ENCODE assay signal across 12 mouse cellular contexts in genomic region chr7:79710831-79711230, GRCm38 (mm10). TPM values are rescaled to one million over a fixed set of nuclear protein-coding genes. Genes with fewer than 3 reads are reported as not detected.
DNase-seq lines count a peak whose midpoint lies in the region; ATAC-seq and TF ChIP-seq lines count a peak whose summit lies in the region.
"Had no signal": no experiment of that assay in that cellular context is flagged by ENCODE, and none has a peak within 500 bp of the region (broad histone marks: within the 10 kb centered on the region; RNA-seq: fewer than 3 reads in every experiment).

No protein-coding gene starts in this region.

- no peak overlapping the region for H3K4me3 ChIP-seq in lung, embryonic 15.5 days
- peak overlapping the region; percentile 45 for H3K4me3 ChIP-seq in hindbrain, embryonic 14.5 days (replicated peaks; ENCODE audit: low read length)
- H3K4me3 ChIP-seq in olfactory bulb, adult 2 months (ENCODE audit: insufficient read depth, low read depth, low read length), result peak overlapping the region; percentile 55

- H3K9ac ChIP-seq in lung, embryonic 15.5 days, result no peak overlapping the region
- peak overlapping the region; percentile 62 for H3K9ac ChIP-seq in hindbrain, embryonic 14.5 days

- H3K27ac ChIP-seq in lung, embryonic 15.5 days, result no peak overlapping the region
- peak overlapping the region; percentile 57 for H3K27ac ChIP-seq in hindbrain, embryonic 14.5 days
- peak overlapping the region; percentile 46; the same call in 1 of the 2 replicates for H3K27ac ChIP-seq in olfactory bulb, adult 2 months (ENCODE audit: insufficient read depth, low read depth, low read length)

- H3K4me1 ChIP-seq in lung, embryonic 15.5 days, result peaks cover 13% of the 10 kb centered on the region
- H3K4me1 ChIP-seq in hindbrain, embryonic 14.5 days (replicated peaks; ENCODE audit: control insufficient read depth, insufficient read depth, low read length), result peaks cover 9% of the 10 kb centered on the region; the same call in 1 of the 2 replicates
- peaks cover 28% of the 10 kb centered on the region for H3K4me1 ChIP-seq in olfactory bulb, adult 2 months (ENCODE audit: control insufficient read depth, insufficient read depth, low read length)

- peaks cover 18% of the 10 kb centered on the region for H3K36me3 ChIP-seq in lung, embryonic 15.5 days
- H3K36me3 ChIP-seq in hindbrain, embryonic 14.5 days (replicated peaks; ENCODE audit: control insufficient read depth, insufficient read depth), result no peaks in the 10 kb centered on the region

- no peak for TF ChIP-seq POLR2A in olfactory bulb, adult 2 months (IDR thresholded peaks at IDR 0.05; ENCODE audit: insufficient read depth, low read depth, low read length)

- no peak for ATAC-seq in lung, embryonic 15.5 days (ENCODE audit: borderline replicate concordance, extremely low read depth, low FRiP score, low TSS enrichment)
- ATAC-seq in hindbrain, embryonic 14.5 days (ENCODE audit: low FRiP score), result no peak
- ATAC-seq: activated CD4-positive, CD25-positive, alpha-beta regulatory T cell, adult 4 months had no signal

- H3K9me3 ChIP-seq in lung, embryonic 15.5 days, result no peaks in the 10 kb centered on the region
- no peaks in the 10 kb centered on the region for H3K9me3 ChIP-seq in hindbrain, embryonic 14.5 days (ENCODE audit: control insufficient read depth, low read length)

- H3K27me3 ChIP-seq in lung, embryonic 15.5 days, result 0 out of 2 replicates have a peak, but pooled peaks cover 16% of the 10 kb centered on the region
- 0 out of 2 replicates have a peak, but pooled peaks cover 8% of the 10 kb centered on the region for H3K27me3 ChIP-seq in hindbrain, embryonic 14.5 days (ENCODE audit: control insufficient read depth, insufficient read depth, low read length)

- H3K4me2 ChIP-seq in lung, embryonic 15.5 days, result peak overlapping the region; percentile 82
- H3K4me2 ChIP-seq in hindbrain, embryonic 14.5 days (replicated peaks), result peak overlapping the region; percentile 69

- WGBS in lung, embryonic 15.5 days, result 45% methylated on average over 17 of the region's 17 CpGs
- WGBS in hindbrain, embryonic 14.5 days, result 28% methylated on average over 15 of the region's 17 CpGs
- 43% methylated on average over 17 of the region's 17 CpGs for WGBS in olfactory bulb, adult 2 months

- peak; percentile 19 for DNase-seq in embryo, embryonic 10.5 days (ENCODE audit: low spot score)
- no peak for DNase-seq in embryo, embryonic 11 days
- DNase-seq in lung, adult 18-20 months, result no peak
- DNase-seq in hindbrain, embryonic 14.5 days (ENCODE audit: low spot score), result peak; percentile 28
- no peak for DNase-seq in spleen, postnatal 4 days (ENCODE audit: low spot score in 2 of 2)
- DNase-seq in layer of hippocampus, postnatal 10 days (ENCODE audit: low spot score in 2 of 2), result no peak

- TF ChIP-seq CTCF in olfactory bulb, adult 2 months (IDR thresholded peaks at IDR 0.05; ENCODE audit: insufficient read depth, low read depth, low read length), result no peak

RNA-seq across cellular contexts. Expression of gene Kif7, which starts 4.7 kb away (rescaled TPM):
- 5.0 TPM in 2 replicates for polyA plus RNA-seq in lung, embryonic 15.5 days (2015; fragmentation: Nextera tagmentation; extraction: Ambion mirVana)
- 1.8 and 2.0 TPM in 2 replicates for polyA plus RNA-seq in hindbrain, embryonic 14.5 days (2014; fragmentation: Nextera tagmentation; extraction: Ambion mirVana)
- polyA plus RNA-seq in olfactory bulb, adult 2 months (2012; ENCODE audit: insufficient read depth, insufficient read length, low replicate concordance, missing spikeins), result not detected in 2 replicates
- 1 to 10 TPM; 3.7 to 3.8 TPM for total RNA-seq in layer of hippocampus, postnatal 10 days (2021)

RNA-seq across cellular contexts. Expression of gene Plin1, which starts 21.9 kb away (rescaled TPM):
- not detected in 2 replicates for polyA plus RNA-seq in lung, embryonic 15.5 days (2015; fragmentation: Nextera tagmentation; extraction: Ambion mirVana)
- polyA plus RNA-seq in hindbrain, embryonic 14.5 days (2014; fragmentation: Nextera tagmentation; extraction: Ambion mirVana), result 0.19 and 0.26 TPM in 2 replicates
- not detected in 2 replicates for polyA plus RNA-seq in olfactory bulb, adult 2 months (2012; ENCODE audit: insufficient read depth, insufficient read length, low replicate concordance, missing spikeins)
- under 1 TPM; 0.18 to 0.22 TPM for total RNA-seq in layer of hippocampus, postnatal 10 days (2021)
- polyA plus RNA-seq: activated CD4-positive, CD25-positive, alpha-beta regulatory T cell, adult 4 months; C2C12; intestine, embryonic 14.5 days; liver, adult 2 months had no signal

RNA-seq across cellular contexts. Expression of gene Pex11a, which starts 32.1 kb away (rescaled TPM):
- polyA plus RNA-seq in lung, embryonic 15.5 days (2015; fragmentation: Nextera tagmentation; extraction: Ambion mirVana), result 10.2 and 12.1 TPM in 2 replicates
- 14.3 and 14.4 TPM in 2 replicates for polyA plus RNA-seq in hindbrain, embryonic 14.5 days (2014; fragmentation: Nextera tagmentation; extraction: Ambion mirVana)
- not detected in 2 replicates for polyA plus RNA-seq in olfactory bulb, adult 2 months (2012; ENCODE audit: insufficient read depth, insufficient read length, low replicate concordance, missing spikeins)
- total RNA-seq in layer of hippocampus, postnatal 10 days (2021), result 10 to 100 TPM; 10.4 to 11.7 TPM

RNA-seq across cellular contexts. Expression of gene Wdr93, which starts 32.1 kb away (rescaled TPM):
- 0.78 and 0.86 TPM in 2 replicates for polyA plus RNA-seq in lung, embryonic 15.5 days (2015; fragmentation: Nextera tagmentation; extraction: Ambion mirVana)
- 0.57 and 1.0 TPM in 2 replicates for polyA plus RNA-seq in hindbrain, embryonic 14.5 days (2014; fragmentation: Nextera tagmentation; extraction: Ambion mirVana)
- polyA plus RNA-seq in olfactory bulb, adult 2 months (2012; ENCODE audit: insufficient read depth, insufficient read length, low replicate concordance, missing spikeins), result not detected in 2 replicates
- under 1 TPM; 0.21 to 0.25 TPM for total RNA-seq in layer of hippocampus, postnatal 10 days (2021)

RNA-seq across cellular contexts. Expression of gene Ticrr, which starts 50.8 kb away (rescaled TPM):
- polyA plus RNA-seq in lung, embryonic 15.5 days (2015; fragmentation: Nextera tagmentation; extraction: Ambion mirVana), result 11.5 and 12.6 TPM in 2 replicates
- polyA plus RNA-seq in hindbrain, embryonic 14.5 days (2014; fragmentation: Nextera tagmentation; extraction: Ambion mirVana), result 1.8 and 2.8 TPM in 2 replicates
- polyA plus RNA-seq in olfactory bulb, adult 2 months (2012; ENCODE audit: insufficient read depth, insufficient read length, low replicate concordance, missing spikeins), result not detected in 2 replicates
- 1 to 10 TPM in 1 of 2 experiments, under 1 TPM in 1; 0.96 to 1.3 TPM for total RNA-seq in layer of hippocampus, postnatal 10 days (2021)

Comparison
In these comparisons a context has a peak if more than half of its experiments do, and no peak if none do; other contexts are left out.
1. DNase-seq: peak in embryo, embryonic 10.5 days (single experiment) and hindbrain, embryonic 14.5 days (single experiment); none in embryo, embryonic 11 days (single experiment), lung, adult 18-20 months (0 of 2), spleen, postnatal 4 days (0 of 2) and layer of hippocampus, postnatal 10 days (0 of 2).
2. RNA of gene Pex11a, which starts 32.1 kb away (polyA plus RNA-seq): 14.3 to 14.4 TPM in hindbrain, embryonic 14.5 days and 10.2 to 12.1 TPM in lung, embryonic 15.5 days; not detected in olfactory bulb, adult 2 months; every median in the first group is over 10 times any median in the second.